Mouse (Mus musculus): ENCODE data around the gene Pimreg.

GRCm38 (mm10) chr11:72080461-72080860 is 38.6 kb downstream of the Pimreg start:
- TF ChIP-seq CTCF (IDR thresholded peaks at IDR 0.05; ENCODE audit: low read depth, low read length) (no peak), GATA1 (IDR thresholded peaks at IDR 0.05; ENCODE audit: borderline replicate concordance, low read length) (no peak), TAL1 (conservative IDR thresholded peaks at IDR 0.05; ENCODE audit: low read depth, low read length) (no peak), POLR2AphosphoS5 (IDR thresholded peaks at IDR 0.05; ENCODE audit: insufficient replicate concordance, low read depth, low read length) (no peak), GATA2 (IDR thresholded peaks at IDR 0.05; ENCODE audit: borderline replicate concordance, low read depth, low read length) (no peak)

All from G1E (cell line).